Mouse (Mus musculus): ENCODE data around the gene Cybrd1.

The Cybrd1 gene

DNA sequence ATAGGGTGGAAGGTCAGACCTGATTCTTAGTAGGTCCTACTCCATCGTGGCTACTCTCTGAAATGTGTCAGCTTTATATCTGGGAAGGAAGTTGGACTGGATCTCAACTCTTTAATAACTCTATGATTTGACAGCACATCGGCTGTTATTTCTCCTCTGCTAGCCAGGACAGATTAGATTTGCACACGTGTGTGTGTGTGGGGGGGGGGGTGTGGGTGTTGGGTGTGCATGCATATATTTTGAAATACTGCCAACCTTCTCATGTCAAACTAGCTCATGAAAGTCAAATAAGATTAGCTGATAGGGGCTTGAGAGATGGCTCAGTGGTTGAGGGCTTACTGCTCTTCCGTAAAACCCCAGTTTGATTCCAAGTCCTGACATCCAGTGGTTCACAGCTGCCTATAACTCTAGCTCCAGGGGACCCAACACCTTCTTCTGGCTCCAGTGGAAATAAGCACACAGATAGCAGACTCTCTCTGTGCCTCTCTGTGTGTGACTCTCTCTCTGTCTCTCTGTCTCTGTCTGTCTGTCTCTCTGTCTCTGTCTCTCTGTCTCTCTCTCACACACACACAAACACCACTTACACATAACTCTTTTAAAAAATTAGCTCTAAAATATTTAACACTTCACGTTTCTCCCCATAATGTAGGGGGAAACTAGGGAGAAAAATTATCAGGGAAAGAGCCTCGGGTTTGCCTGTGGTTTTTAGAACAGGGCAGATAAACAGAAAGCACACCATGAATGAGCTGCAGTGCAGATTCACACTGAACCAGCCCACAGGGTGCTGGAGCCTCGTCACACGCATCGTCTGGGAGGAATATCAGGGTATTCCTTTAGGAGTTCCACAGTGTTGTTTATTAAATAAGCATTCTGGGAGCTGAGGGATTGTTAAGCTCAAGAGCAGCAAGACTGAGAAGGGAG, 58.9 kb downstream of the Cybrd1 start:
- no peak for DNase-seq

GRCm38 (mm10) chr2:71177250-71177615, 59.5 kb downstream of the Cybrd1 start:
- no peak for DNase-seq

GRCm38 (mm10) chr2:71177760-71178159, 60.0 kb downstream of the Cybrd1 start:
- no peak for DNase-seq

GRCm38 (mm10) chr2:71179716-71180115, 62.0 kb downstream of the Cybrd1 start:
- DNase-seq = no peak

DNA sequence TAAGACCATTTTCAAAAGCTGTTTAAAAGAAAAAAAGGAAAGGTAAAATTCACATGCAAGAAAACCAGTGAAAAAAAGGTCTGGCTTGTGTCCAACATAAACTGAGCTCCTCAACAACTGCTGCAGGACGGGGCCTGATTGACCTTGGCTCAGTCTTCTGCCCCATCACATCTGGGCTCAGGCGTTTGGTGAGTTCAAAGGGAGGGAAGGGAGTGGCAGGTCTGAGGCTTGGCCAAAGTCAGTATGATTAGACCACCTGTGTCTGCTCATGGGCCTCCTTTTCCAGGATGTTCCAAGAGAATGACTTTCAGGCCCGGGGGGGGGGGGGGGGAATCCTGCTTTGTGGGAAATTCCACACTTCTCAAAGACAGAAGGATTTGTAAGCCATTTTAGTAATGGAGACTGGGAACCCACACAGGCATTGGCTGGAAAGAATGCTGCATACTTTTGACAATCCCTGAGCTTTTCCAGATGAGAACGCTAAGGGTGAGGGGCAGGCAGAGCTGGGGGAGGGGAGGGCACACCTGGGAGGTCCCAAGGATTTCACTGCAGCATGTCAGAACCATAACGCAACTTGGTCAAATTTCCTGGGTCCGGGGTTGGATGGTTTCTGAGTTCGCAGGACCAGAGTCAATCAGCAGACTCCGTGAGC, 63.0 kb downstream of the Cybrd1 start:
- DNase-seq = no peak

GRCm38 (mm10) chr2:71187950-71188349, 70.2 kb downstream of the Cybrd1 start:
- DNase-seq = no peak

DNA sequence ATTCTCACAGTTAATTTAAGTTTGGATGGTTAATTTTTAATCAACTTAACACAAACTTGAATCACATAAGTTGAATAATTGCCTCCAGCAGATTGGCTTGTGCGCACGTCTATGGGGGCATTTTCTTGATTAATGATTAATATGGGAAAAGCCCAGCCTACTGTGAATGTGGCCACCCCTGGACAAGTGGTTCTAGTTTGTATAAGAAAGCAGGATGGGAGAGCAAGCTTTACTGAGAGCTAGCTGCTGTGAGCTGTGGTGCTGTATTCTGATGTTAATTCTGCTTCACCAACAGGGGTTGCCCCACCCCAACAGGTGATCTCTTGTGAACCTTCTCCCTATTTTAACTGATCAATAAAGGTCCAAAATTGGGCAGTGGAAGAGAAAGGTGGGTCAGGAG, 71.1 kb downstream of the Cybrd1 start:
- peak; percentile 42 to 74 for DNase-seq

DNA sequence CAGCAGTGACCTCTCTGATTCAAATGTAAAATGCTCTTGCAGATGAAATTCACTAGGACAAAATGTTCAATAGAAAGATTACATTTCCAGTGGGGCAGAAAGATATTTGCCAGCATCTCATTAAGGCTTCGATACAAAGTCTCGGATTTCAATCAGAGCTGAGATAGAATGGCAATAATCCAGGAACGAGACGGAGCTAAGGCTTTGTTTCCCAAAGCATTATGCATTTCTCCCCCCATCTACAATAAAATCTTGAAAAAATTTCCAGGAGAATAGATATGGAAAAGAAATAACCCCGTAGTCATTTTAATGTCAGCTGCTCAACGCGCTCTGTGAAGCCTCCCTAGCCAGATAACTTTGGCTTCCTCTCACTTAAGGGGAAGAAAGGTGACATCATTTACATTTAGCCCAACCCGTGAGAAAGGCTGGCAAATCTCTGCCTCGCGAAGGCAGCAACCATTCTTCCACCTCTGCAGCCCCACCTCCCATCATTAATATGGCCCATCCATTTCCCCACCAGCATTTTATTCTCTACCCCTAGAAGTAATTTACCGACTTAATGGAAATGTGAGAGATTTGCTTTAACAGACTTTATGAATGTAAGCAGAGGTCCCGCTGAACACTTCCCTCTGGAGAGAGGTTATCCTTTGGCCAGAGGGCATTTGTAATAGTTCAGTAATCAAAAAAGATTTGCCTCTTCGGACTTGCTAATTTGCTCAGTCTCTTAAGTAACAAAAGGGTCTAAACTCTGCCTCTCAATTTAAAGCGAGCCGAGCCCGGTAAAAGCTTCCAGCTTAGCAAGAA, 73.9 kb downstream of the Cybrd1 start:
- no peak for DNase-seq

DNA sequence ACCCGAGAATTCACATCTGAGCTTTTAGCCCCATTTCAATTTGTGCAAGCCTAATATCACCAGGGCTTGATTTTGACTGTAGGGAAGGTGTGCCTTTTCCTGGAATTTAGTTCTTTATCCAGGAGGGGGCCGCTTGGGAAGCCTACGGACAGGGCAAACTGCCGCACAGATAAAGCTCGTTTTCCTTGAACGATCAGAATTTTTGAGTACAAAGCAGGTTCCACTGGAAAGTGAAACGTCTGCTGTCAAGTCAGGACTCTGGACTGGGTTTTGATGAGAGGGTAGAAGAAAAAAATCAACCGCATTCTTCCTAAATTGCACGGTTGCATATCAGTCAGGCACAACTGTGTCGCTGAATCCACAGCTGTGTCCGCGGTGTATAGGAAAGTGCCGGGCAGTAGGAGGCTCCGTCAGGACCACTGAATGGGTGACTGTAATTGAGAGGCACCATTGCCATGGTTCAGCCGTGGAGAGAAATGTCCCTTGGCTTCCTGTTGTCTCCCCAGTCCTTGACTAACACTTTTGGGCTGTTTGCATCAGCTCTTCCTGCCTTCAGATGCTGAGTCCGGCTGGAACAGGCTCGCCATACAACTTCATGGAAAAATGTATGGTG, 74.6 kb downstream of the Cybrd1 start:
- no peak for DNase-seq
